Mouse (Mus musculus) CD4-positive, CD25-positive, alpha-beta regulatory T cell, adult 2 months (primary cell): ENCODE measurements around the gene Coro1b.
"Not testable (repeated sequence)": the region's sequence is repeated elsewhere in the genome, so short reads cannot be mapped to it uniquely, and the experiment has no call there.

Experiments
- DNase-seq: peaks from one replicate; pipeline ENCODE4 v3.0.0-alpha.2; 2012; ENCODE audit warnings: low read depth, low spot score

Coro1b gene

GRCm38 (mm10) chr19:4120496-4120895 is 27.9 kb upstream of the Coro1b start:
- peak; percentile 52 for DNase-seq

- DNase-seq: peak; percentile 99
These were observed 27.2 kb upstream of the Coro1b start for GRCm38 (mm10) chr19:4121097-4121805.

GRCm38 (mm10) chr19:4121896-4122295 is 26.5 kb upstream of the Coro1b start:
- DNase-seq: not testable (repeated sequence)

GRCm38 (mm10) chr19:4122411-4123370 is 25.7 kb upstream of the Coro1b start:
- DNase-seq: peak; percentile 43

- DNase-seq: no peak
These were observed 24.0 kb upstream of the Coro1b start for GRCm38 (mm10) chr19:4124432-4124831.

GRCm38 (mm10) chr19:4125268-4125667 is 23.2 kb upstream of the Coro1b start:
- DNase-seq: not testable (repeated sequence)

- peak; percentile 99 for DNase-seq
These were observed 22.4 kb upstream of the Coro1b start, which contains the start of gene Aip for GRCm38 (mm10) chr19:4125741-4126696. Aip (minus strand) TSS chr19:4125858.

GRCm38 (mm10) chr19:4126759-4127495 is 21.5 kb upstream of the Coro1b start:
- no peak for DNase-seq

- DNase-seq: no peak
These were observed 19.0 kb upstream of the Coro1b start for GRCm38 (mm10) chr19:4129462-4129861.

- DNase-seq: no peak
These were observed 18.3 kb upstream of the Coro1b start for GRCm38 (mm10) chr19:4130106-4130505.

GRCm38 (mm10) chr19:4131075-4131474 is 17.3 kb upstream of the Coro1b start:
- DNase-seq: no peak

GRCm38 (mm10) chr19:4131768-4132167 is 16.7 kb upstream of the Coro1b start:
- no peak for DNase-seq

- no peak for DNase-seq
These were observed 14.1 kb upstream of the Coro1b start for GRCm38 (mm10) chr19:4134354-4134753.

- peak; percentile 45 for DNase-seq
These were observed 13.0 kb upstream of the Coro1b start for GRCm38 (mm10) chr19:4135229-4135962.

- peak; percentile 66 for DNase-seq
These were observed 12.5 kb upstream of the Coro1b start for GRCm38 (mm10) chr19:4135963-4136345.

- DNase-seq: peak; percentile 62
These were observed 12.0 kb upstream of the Coro1b start for GRCm38 (mm10) chr19:4136463-4136862.

GRCm38 (mm10) chr19:4137913-4138312 is 10.5 kb upstream of the Coro1b start:
- peak; percentile 39 for DNase-seq

GRCm38 (mm10) chr19:4139446-4139845 is 9.0 kb upstream of the Coro1b start, which contains the start of gene Gpr152:
Gpr152 (plus strand) TSS chr19:4139787.
- DNase-seq: no peak

- no peak for DNase-seq
These were observed 8.3 kb upstream of the Coro1b start for GRCm38 (mm10) chr19:4140147-4140546.
